Mouse (Mus musculus): ENCODE measurements around the gene Chn2.

The Chn2 gene

GRCm38 (mm10) chr6:54273379-54273730, 234.0 kb downstream of the Chn2 start:
- in situ Hi-C loops (cut with MboI, MseI): no loop called here

DNA sequence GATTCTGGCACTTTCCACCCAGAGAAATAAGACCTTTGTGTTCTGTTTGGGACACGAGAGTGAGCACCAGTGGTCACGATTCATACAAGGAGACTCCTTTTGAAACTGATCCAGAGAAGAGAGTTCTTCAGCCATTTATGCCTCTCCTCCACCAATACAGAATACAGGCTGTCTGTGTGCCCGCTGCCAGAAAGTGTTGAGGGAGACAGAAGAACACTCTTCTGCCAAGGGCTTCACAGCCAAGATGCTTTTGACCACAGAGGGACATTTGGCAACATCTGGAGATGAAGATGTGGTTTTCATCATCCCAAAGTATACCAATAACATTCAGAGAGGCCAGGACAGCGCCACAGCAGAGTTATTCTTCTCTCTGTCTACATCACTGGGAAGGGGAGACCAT, 237.9 kb downstream of the Chn2 start:
- in situ Hi-C loops (cut with MboI, MseI): no loop called here

GRCm38 (mm10) chr6:54277828-54278227, 238.5 kb downstream of the Chn2 start:
- in situ Hi-C loops (cut with MboI, MseI): no loop called here

GRCm38 (mm10) chr6:54278613-54279012, 239.3 kb downstream of the Chn2 start:
- in situ Hi-C loops (cut with MboI, MseI): no loop called here

GRCm38 (mm10) chr6:54279391-54279790, 240.0 kb downstream of the Chn2 start:
- in situ Hi-C loops (cut with MboI, MseI): no loop called here

DNA sequence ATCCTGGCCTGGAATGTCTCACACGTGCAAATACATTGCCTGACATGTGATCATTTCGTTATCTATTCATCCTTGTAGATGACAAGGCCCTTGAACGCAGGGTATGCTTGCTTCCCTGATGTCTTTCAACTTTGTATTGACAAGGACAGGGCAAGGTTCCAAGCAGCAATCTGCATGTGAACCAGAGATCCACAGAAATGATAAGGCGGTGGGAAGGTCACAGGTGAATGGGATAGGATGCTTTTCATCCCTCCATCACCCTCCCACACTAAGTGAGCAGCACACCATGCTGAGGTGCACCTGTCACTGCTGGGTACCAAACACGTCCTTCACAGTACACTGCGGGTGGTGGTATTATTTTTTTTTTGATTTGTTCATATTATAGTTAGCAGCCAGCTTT, 240.9 kb downstream of the Chn2 start:
- in situ Hi-C loops (cut with MboI, MseI): no loop called here

- in situ Hi-C loops (cut with MboI, MseI): no loop called here
Observed at GRCm38 (mm10) chr6:54283299-54283698, 243.9 kb downstream of the Chn2 start.

DNA sequence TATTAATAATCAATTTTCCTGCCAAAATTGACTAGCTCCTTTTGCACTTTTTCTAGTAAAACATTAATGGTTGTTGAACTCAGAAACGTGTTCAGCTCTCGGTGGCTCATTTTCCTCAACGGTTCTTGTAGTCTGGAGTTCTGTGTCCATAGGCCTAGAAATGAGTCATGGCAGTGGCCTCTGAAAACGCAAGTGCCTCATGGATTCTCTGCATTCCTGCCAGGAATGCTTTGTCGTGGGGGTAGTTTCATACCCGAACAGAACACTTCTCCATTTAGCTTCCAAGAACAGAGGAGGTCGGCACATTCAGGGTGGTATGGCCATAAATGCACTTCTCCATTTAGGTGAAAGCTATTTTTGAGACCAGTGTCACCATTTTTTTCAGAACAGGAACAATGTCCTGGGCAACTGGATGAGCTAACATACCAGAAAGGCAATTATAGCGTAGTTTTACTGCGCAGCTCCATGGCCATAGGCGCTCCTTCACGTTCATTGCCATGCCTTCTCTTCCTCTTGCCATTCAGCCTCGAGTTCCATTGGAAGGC, 244.9 kb downstream of the Chn2 start:
- in situ Hi-C loops (cut with MboI, MseI): no loop called here

- in situ Hi-C loops (cut with MboI, MseI): no loop called here
Observed at GRCm38 (mm10) chr6:54286813-54287212, 247.5 kb downstream of the Chn2 start.

- in situ Hi-C loops (cut with MboI, MseI): no loop called here
Observed at GRCm38 (mm10) chr6:54289774-54290500, 250.6 kb downstream of the Chn2 start.

GRCm38 (mm10) chr6:54297231-54297630, 257.9 kb downstream of the Chn2 start:
- in situ Hi-C loops (cut with MboI, MseI): no loop called here

- in situ Hi-C loops (cut with MboI, MseI): no loop called here
Observed at GRCm38 (mm10) chr6:54299417-54299816, 260.1 kb downstream of the Chn2 start.

DNA sequence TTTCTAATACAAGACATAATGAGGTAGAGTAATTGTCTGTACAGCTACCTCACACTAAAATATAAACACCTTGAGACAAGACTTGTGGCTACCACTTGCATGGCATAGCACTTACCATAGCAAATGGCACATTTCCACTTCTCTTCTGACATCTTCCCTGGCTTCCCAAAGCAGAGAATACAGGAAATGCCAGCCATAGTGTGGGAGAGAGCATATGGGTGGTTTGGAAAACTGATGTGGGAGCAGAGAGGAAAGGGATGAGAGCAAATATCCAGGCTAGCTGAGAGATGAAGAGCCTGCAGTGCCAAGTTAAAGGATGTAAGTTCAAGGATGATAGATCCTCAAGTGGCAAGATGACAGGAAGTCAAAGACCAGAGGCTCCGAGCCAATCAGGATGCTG, 266.4 kb downstream of the Chn2 start:
- in situ Hi-C loops (cut with MboI, MseI): no loop called here

DNA sequence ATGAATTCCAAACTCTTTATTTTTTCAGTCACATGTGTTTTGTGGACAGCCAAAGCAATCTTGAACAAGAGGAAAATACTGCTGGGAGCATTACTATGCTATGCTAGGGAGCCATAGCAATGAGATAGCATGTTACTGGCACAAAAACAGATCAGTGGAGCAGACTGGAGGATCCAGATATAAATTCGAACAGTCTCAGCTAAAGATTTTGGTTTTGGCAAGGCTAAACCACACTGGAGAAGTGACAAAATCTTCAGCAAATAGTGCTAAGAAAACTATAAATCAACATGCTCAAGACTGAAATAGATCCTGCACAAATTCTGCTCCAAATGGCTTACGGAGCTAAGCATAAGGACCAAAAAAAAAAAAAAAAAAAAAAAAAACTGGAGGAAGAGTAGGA, 273.7 kb downstream of the Chn2 start:
- in situ Hi-C loops (cut with MboI, MseI): no loop called here

DNA sequence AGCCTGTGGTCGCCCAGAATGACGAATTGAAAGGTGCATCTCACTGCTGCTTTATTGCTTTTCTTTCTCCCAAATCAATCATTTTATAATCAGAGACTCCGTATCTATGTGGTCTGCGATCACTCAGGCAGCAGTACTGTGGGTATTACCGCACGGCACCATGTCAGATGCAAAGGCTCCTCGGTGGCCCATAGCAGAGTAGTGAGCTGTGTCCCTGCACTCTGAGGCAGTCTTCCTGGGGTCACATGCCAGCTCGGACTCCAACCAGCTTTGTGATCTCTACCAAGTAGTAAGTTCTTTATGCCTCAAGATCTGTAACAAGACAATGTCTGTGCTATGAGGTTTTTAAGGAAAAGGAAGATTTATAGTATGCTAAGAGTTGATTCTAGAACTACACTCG, 279.3 kb downstream of the Chn2 start:
- in situ Hi-C loops (cut with MboI, MseI): no loop called here

- in situ Hi-C loops (cut with MboI, MseI): no loop called here
Observed at GRCm38 (mm10) chr6:54319198-54319597, 279.8 kb downstream of the Chn2 start.

- in situ Hi-C loops (cut with MboI, MseI): no loop called here
Observed at GRCm38 (mm10) chr6:54320236-54320635, 280.9 kb downstream of the Chn2 start.

GRCm38 (mm10) chr6:54325246-54325885, 286.0 kb downstream of the Chn2 start, which contains the start of gene Prr15:
TSS of gene Prr15 (plus strand) at chr6:54325835.
- in situ Hi-C loops (cut with MboI, MseI): no loop called here

GRCm38 (mm10) chr6:54326671-54327625, 287.6 kb downstream of the Chn2 start:
- in situ Hi-C loops (cut with MboI, MseI): no loop called here

GRCm38 (mm10) chr6:54327626-54328003, 288.3 kb downstream of the Chn2 start:
- in situ Hi-C loops (cut with MboI, MseI): no loop called here

DNA sequence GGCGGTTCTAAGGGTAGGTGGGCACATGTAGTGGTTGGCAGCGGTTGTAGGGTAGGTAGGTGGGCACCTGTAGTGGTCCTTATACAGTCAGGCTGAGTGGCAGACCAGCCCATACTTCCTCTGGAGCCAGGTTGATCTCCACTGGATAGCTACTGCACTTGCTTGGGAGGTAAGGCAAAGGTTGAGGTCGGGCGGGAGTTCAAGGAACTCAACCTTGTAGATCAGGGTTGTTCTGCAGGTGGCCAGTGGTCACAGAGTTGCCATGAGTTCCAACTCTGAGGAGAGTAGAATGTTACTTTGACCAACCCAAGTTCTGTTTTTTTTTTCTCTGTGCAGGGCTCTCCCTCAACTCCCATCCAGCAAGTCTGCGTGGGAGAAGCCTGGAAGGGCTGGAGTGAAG, 289.4 kb downstream of the Chn2 start:
- in situ Hi-C loops (cut with MboI, MseI): no loop called here

GRCm38 (mm10) chr6:54329598-54329997, 290.2 kb downstream of the Chn2 start:
- in situ Hi-C loops (cut with MboI, MseI): no loop called here

Data from regulatory T cell (primary cell).